Mouse (Mus musculus): ENCODE measurements around the gene Irf2bp1. TPM values are rescaled to one million over a fixed set of nuclear protein-coding genes. Genes with fewer than 3 reads are reported as not detected.

Gene Irf2bp1
- 7.5 and 8.1 TPM in 2 replicates for polyA plus RNA-seq (2015; fragmentation: Nextera tagmentation; extraction: Ambion mirVana)

DNA sequence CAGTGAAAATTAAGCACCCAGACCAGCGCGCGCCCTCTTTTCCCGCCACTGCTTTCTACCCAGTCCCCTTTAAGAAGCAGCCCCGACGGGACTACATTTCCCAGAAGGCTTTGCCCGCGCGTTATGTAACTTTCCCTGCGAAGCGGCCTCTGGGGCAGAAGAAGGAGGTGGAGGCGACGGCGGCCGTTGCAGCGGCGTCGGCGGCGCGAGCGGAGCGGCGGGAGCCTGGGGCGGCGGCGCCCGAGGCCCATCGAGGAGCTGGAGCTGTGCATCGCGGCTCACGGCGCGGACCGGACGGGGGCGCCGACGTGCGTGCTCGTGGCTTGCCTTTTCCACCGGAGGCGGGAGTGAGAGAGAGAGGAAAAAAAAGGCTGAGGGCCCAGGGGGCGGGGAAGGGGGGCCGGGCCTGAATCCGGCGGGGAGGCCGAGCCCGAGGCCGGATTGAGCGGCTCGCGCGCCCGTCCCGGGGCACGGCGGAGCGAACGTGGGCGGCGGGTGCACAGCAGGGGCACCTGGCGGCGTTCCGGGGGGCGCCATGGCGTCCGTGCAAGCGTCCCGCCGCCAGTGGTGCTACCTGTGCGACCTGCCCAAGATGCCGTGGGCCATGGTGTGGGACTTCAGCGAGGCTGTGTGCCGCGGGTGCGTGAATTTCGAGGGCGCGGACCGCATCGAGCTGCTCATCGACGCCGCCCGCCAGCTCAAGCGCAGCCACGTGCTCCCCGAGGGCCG lies at the start of gene Irf2bp1:
Gene Irf2bp1, plus strand, starts transcription at position 143 of the 729 bp plus-strand sequence.

DNA sequence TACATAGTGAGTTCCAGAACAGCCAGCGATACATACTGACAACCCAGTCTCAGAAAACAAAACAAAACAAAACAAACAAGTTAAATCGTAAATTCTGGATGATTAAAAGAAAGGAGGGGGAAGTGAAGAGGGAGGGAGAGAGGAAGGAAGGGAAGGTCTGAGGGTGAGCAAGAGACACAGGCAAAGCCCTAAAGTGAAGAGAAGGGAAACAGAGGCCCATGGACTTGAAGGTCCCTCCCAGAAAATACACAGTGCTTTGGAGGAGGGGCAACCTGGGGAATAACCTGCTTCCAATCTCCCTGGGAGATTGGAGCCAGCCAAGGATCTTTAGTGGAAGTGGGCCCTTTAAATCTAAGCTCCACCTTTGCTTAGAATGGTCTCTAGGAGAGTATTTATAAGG lies 16.7 kb upstream of the Irf2bp1 start, which contains the start of gene Nanos2:
Gene Nanos2, plus strand, starts transcription at position 301 of the 400 bp plus-strand sequence.

DNA sequence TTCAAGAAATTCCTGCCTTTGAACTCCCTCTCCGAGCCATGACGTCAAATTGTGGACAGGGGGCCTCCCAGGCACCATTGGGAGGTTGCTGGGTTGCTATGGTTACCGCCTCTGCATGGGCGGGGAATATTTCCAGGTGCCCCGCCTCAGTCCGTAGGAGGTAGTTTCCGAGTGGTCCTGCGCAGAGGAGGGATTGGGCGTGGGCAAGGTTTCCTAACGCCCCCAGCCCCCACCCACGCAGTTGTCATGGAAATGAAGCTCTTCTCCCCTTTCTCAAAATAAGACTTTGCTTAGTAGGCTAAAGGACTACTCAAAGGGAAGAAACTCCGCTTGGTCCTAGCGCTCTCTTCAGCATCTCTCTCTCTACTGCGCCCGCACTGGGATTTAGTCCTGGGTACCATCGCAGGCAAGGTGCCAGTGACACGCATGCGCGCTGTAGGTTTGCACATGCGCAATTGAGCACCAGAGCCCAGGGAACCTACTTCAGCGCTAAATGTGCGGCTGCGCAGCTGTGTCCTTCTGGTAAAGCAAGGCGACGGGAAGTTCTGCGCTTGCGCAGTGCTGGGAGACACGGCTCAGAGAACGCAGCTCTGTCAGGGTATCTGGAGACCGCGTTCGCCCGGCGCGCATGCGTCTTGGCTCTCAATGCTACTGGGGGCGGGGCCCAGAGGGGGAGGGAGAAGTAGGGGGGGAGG lies 13.1 kb upstream of the Irf2bp1 start, which contains the start of gene Mypop:
Gene Mypop, plus strand, starts transcription at position 645 of the 695 bp plus-strand sequence.

DNA sequence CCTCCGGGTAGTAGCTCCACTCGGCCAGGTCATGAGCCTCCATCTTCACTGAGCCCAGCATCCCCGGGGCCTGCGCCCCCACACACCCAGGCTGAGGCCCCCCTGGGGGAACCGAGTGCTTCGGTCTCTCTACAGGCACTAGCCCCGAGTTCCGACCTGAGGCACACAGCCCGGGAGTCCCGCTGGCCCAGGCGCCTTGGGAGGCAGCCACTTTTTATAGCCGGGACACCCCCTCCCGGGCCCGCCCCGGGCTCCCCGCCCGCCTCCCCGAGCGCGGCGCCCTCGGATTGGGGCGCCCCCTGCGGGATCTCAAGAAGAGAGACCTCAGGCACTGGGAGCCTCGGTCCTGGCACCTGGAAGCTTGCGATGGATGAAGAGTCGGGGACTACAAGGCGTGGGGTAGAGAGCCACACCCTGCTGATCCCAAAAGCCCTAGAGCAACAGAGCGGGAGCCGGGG lies 19.5 kb downstream of the Irf2bp1 start, which contains the start of gene Foxa3:
Gene Foxa3, minus strand, starts transcription at position 182 of the 458 bp plus-strand sequence.

DNA sequence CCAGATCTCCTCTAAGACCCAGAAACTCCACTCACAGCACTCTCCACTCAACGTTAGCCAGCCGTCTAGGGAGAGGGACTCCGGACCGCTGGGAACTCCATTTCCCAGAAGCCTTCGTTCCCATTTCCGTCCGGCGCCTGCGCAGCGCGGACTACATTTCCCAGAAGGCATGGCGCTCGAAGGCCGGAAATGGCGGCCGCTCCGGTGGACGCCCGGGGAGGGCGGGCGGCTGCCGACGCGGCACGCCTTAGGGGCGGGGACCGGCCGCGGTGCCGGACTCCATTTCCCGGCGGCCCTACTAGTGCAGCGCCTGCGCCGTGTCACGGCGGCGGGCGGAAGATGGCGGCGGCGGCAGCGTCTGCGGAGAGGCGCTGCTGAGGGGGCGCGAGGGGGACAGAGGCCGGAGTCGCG lies 20.3 kb downstream of the Irf2bp1 start, which contains the start of gene Sympk:
Gene Sympk, plus strand, starts transcription at position 282 of the 411 bp plus-strand sequence.

DNA sequence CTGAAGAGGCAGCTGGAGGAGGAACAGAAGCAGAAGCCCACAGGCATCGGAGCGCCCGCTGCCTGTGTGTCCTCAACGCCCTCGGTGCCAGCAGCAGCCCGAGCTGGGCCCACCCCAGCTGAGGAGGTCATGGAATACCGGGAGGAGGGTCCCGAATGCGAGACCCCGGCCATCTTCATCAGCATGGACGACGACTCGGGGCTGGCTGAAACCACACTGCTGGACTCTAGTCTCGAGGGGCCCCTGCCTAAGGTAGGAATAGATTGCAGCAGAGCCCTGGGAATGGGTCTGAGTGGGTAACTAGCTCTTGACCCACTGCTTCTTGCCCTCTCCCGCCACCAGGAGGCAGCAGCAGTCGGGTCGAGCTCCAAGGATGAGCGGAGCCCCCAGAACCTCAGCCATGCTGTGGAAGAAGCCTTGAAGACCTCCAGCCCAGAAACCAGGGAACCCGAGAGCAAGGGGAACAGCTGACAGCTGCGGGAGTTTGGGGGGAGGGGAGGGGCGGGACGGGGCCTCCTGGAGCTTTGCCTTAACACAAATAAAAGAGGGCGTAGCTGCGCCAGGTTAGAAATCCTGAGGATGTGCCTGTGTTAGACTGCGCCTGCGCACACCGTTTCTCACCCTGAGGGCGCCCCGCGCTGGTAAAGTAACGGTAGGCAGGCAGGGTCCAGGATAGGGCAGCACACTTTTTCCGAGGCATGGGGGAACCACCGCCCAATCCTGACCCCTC lies 50.4 kb downstream of the Irf2bp1 start, which contains the start of gene Rsph6a:
Gene Rsph6a, plus strand, starts transcription at position 644 of the 730 bp plus-strand sequence.

Other genes with a start within 250 kb of the Irf2bp1 start
- not detected in 2 replicates for gene Psg19, start 205.5 kb upstream of the Irf2bp1 start, polyA plus RNA-seq (2015; fragmentation: Nextera tagmentation; extraction: Ambion mirVana)
- 0.06 and 0.10 TPM in 2 replicates for gene Psg17, start 182.4 kb upstream of the Irf2bp1 start, polyA plus RNA-seq (2015; fragmentation: Nextera tagmentation; extraction: Ambion mirVana)
- 2.6 and 3.1 TPM in 2 replicates for gene Mill2, start 164.1 kb upstream of the Irf2bp1 start, polyA plus RNA-seq (2015; fragmentation: Nextera tagmentation; extraction: Ambion mirVana)
- 2.7 and 5.1 TPM in 2 replicates for gene Pglyrp1, start 132.7 kb upstream of the Irf2bp1 start, polyA plus RNA-seq (2015; fragmentation: Nextera tagmentation; extraction: Ambion mirVana)
- gene Ccdc61, start 93.6 kb upstream of the Irf2bp1 start, polyA plus RNA-seq (2015; fragmentation: Nextera tagmentation; extraction: Ambion mirVana): 11.8 and 12.3 TPM in 2 replicates
- 0.19 and 0.20 TPM in 2 replicates for gene Nova2, start 78.2 kb upstream of the Irf2bp1 start, polyA plus RNA-seq (2015; fragmentation: Nextera tagmentation; extraction: Ambion mirVana)
- not detected in 2 replicates for gene Nanos2, start 16.6 kb upstream of the Irf2bp1 start, polyA plus RNA-seq (2015; fragmentation: Nextera tagmentation; extraction: Ambion mirVana)
- gene Mypop, start 12.8 kb upstream of the Irf2bp1 start, polyA plus RNA-seq (2015; fragmentation: Nextera tagmentation; extraction: Ambion mirVana): 2.3 and 2.4 TPM in 2 replicates
- gene Foxa3, start 19.5 kb downstream of the Irf2bp1 start, polyA plus RNA-seq (2015; fragmentation: Nextera tagmentation; extraction: Ambion mirVana): not detected in 2 replicates
- 10.3 and 10.6 TPM in 2 replicates for gene Sympk, start 20.3 kb downstream of the Irf2bp1 start, polyA plus RNA-seq (2015; fragmentation: Nextera tagmentation; extraction: Ambion mirVana)
- gene Rsph6a, start 50.6 kb downstream of the Irf2bp1 start, polyA plus RNA-seq (2015; fragmentation: Nextera tagmentation; extraction: Ambion mirVana): not detected in 2 replicates
- gene Dmwd, start 72.2 kb downstream of the Irf2bp1 start, polyA plus RNA-seq (2015; fragmentation: Nextera tagmentation; extraction: Ambion mirVana): 7.3 and 9.4 TPM in 2 replicates
- 567 and 705 TPM in 2 replicates for gene Dmpk, start 79.8 kb downstream of the Irf2bp1 start, polyA plus RNA-seq (2015; fragmentation: Nextera tagmentation; extraction: Ambion mirVana)
- gene Six5, start 90.5 kb downstream of the Irf2bp1 start, polyA plus RNA-seq (2015; fragmentation: Nextera tagmentation; extraction: Ambion mirVana): 28.4 and 30.6 TPM in 2 replicates
- gene Gm4969, start 114.3 kb downstream of the Irf2bp1 start, polyA plus RNA-seq (2015; fragmentation: Nextera tagmentation; extraction: Ambion mirVana): 0.71 and 1.3 TPM in 2 replicates
- 5.8 and 6.1 TPM in 2 replicates for gene Fbxo46, start 115.8 kb downstream of the Irf2bp1 start, polyA plus RNA-seq (2015; fragmentation: Nextera tagmentation; extraction: Ambion mirVana)
- 11.9 and 12.2 TPM in 2 replicates for gene Qpctl, start 145.2 kb downstream of the Irf2bp1 start, polyA plus RNA-seq (2015; fragmentation: Nextera tagmentation; extraction: Ambion mirVana)
- gene Snrpd2, start 145.7 kb downstream of the Irf2bp1 start, polyA plus RNA-seq (2015; fragmentation: Nextera tagmentation; extraction: Ambion mirVana): 189 and 191 TPM in 2 replicates
- 0.37 and 0.49 TPM in 2 replicates for gene Gipr, start 162.1 kb downstream of the Irf2bp1 start, polyA plus RNA-seq (2015; fragmentation: Nextera tagmentation; extraction: Ambion mirVana)
- 26.0 and 26.1 TPM in 2 replicates for gene Eml2, start 172.4 kb downstream of the Irf2bp1 start, polyA plus RNA-seq (2015; fragmentation: Nextera tagmentation; extraction: Ambion mirVana)
- 13.5 and 15.9 TPM in 2 replicates for gene Gpr4, start 208.5 kb downstream of the Irf2bp1 start, polyA plus RNA-seq (2015; fragmentation: Nextera tagmentation; extraction: Ambion mirVana)
- 24.9 and 26.7 TPM in 2 replicates for gene Opa3, start 224.3 kb downstream of the Irf2bp1 start, polyA plus RNA-seq (2015; fragmentation: Nextera tagmentation; extraction: Ambion mirVana)